Mouse (Mus musculus) inflammation-experienced regulatory T-cells, adult 6 months (primary cell): ENCODE measurements around the gene Hoxd4. TPM values are rescaled to one million over a fixed set of nuclear protein-coding genes. Genes with fewer than 3 reads are reported as not detected.

Experiments used
- ATAC-seq: one replicate; pipeline ENCODE4 v1.8.0; 2017
- polyA plus RNA-seq, 3 experiments: library from polyadenylated mRNA; unstranded; fragments of 100-300 nt; shearing (Covaris generic); gene quantifications; one replicate each; pipeline ENCODE4 v1.2.1; 2017

Hoxd4 gene
- polyA plus RNA-seq, 3 experiments from 2014 or later = not detected

DNA sequence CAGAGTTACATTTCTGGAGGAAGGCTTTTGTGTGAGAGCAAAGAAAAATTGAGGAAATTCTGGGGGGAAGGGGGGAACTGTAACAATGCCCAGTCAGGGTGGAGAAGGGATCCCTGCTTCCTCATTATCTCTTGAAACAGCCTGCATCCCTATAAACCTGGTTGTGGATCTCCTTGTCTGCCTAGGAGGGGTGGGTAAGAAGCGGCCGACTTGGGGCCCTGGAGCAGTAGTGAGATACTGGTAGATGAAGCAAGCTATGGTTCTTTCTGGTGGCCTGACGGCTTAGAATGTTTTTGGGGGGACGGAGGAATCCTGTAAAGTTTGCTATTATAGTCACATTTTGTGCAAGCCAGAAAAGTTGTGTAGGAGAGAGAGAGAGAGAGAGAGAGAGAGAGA is 18.3 kb upstream of the Hoxd4 start:
- ATAC-seq = no peak

DNA sequence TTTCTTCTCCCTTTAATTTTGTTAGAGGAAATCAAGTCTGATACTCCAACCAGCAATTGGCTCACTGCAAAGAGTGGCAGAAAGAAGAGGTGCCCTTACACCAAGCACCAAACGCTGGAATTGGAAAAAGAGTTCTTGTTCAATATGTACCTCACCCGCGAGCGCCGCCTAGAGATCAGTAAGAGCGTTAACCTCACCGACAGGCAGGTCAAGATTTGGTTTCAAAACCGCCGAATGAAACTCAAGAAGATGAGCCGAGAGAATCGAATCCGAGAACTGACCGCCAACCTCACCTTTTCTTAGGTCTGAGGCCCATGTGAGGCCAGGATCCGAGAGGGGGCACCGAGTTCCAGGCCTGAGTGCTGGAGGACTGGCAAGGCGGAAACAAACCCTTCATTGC is 17.7 kb upstream of the Hoxd4 start:
- no peak for ATAC-seq

DNA sequence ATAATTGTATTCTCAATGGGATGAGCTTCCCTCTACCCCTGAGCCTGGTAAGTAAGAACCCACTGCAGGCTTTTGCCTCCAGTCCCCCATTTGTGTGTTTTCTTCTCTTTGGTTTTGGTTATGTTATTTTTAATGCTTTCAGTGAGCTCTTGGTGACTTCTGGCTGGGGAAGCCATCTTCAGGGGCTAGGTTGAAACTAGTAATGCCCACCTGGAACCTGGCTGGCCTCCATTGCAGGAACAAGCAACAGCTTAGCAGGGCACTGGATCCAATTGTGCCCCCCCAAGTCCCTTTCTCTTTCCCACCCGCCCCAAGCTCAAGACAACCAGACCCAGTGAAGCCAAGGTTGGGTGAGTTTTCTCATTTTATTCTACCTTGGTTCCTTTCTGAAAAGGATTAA is 16.3 kb upstream of the Hoxd4 start:
- no peak for ATAC-seq

DNA sequence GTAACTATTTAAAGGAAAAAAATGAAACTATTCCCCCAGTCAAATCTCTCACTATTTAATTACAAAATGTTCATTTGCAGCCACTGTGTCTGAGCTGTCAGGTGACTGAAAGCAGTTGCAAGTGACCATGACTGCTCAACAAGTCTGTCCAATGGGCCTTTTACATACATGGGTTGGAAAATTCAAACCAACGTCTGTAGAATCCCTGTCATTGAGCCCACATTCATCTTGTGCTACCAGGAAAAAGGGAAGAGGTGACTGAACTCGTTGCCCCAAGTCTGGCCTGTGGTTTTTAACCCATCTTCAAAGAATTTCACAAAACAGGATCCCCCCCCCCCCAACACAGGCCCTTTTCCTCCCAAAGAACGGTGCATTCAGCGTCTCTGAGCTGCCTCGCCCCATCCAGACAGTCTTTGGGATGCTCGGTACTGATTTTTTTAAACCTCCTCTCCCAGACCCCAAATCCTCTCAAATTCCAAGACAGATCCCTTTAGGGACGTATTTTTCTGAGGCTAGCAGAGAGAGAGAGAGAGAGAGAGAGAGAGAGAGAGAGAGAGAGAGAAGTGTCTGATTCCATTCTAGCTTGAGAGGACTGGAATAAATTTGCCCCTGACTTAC is 15.8 kb upstream of the Hoxd4 start:
- ATAC-seq = no peak

DNA sequence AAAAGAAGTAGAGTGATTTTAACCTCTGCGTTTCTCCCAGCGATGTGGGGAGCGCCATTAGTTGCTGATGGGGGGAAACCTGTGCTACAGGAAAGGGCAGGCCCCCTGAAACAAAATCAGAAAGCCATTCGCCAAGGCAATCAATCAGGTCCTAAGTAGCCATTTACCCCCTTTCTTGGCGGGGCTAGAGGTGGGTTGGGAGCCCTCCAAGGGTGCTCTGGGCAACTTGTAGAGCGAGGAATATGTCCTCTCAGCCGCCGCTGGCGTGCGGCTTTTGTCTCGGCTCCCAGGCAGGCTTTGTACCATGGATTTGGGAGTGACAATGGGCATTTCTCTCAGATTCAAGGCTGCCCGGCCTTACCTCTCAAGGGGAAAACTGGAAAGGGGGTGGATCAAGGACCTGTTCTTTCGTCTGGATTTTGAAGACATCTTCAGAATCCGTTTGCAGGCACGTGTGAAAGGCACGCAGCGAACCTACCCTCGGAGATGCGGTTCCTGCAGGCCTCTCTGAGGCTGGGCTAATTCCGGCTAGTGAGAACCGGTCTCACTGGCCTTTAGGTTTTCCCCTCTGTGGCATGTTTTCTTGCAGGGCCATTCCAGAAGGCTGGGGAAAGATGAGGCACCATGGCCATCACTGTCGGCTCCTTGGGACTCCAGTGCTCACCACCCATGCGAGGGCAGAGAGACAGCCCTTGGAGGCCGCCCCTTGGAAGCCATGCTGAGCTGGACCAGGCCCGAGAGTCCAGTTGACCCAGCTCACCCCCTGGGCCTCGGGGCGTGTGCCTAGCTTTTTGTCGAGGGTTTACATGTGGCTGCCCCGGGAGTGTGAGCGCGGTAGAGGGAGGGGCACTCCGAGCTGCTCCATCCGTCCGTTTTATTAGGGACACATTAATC is 15.0 kb upstream of the Hoxd4 start:
- no peak for ATAC-seq

DNA sequence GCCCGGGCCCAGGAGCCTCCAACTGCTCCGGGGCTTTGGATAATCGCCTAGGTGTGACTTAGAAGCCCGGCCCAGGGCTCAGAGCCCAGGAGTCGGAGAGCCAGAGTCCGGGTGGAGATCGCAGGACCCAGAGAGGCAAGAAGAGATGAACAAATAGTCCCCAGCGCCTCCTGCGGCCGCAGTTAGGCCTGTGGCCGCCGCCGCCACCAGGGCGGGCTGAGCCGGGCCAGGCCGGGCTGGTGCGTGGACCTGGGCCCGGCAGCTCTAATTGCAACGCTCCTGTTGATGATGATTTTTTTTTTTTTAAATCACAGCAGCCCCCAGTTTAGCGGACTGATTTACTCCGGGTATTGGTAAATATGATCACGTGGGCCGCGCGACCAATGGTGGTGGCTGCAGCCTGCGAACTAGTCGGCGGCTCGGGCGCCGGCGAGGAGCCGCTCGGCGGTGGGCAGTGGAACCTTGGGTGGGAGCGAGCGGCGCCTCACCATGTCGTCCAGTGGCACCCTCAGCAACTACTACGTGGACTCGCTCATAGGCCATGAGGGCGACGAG is 14.1 kb upstream of the Hoxd4 start, which contains the start of gene Hoxd9:
Gene Hoxd9 (plus strand): TSS at position 161 of the 555 bp plus-strand sequence.
- peak; percentile 46 for ATAC-seq

DNA sequence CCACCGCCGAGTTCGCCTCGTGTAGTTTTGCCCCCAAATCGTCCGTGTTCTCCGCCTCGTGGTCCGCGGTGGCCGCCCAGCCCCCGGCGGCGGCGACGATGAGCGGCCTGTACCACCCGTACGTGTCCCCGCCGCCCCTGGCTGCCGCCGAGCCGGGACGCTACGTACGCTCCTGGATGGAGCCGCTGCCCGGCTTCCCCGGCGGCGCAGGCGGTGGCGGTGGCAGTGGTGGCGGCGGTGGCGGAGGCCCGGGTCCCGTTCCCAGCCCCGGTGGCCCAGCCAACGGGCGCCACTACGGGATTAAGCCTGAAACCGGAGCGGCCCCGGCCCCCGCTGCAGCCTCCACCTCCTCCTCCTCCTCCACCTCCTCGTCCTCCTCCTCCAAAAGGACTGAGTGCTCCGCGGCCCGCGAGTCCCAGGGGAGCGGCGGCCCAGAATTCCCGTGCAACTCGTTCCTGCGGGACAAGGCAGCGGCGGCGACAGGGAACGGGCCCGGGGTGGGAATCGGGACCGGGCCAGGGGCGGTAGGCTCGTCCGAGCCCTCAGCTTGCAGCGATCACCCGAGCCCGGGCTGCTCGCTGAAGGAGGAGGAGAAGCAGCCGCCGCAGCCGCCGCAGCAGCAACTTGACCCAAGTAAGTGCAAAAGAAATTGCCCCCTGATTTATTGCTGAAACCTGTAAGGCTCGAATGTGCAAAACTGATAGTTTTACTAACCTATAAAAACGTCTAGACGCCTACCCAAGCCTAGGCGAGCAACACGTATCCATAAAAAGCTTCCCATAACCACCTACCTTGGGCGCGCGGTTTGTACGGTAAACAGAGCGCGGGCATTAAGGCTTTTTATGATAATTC is 13.3 kb upstream of the Hoxd4 start:
- ATAC-seq = no peak

DNA sequence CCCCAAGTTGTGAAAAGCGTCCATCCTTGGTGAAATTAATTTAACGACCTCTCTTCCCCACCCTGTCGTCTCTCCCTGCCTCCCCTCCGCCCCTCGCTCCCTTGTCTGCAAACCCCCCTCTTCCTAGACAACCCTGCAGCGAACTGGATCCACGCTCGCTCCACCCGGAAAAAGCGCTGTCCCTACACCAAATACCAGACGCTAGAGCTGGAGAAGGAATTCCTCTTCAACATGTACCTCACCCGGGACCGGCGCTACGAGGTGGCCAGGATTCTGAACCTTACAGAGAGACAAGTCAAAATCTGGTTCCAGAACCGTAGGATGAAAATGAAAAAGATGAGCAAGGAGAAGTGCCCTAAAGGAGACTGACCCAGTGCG is 12.7 kb upstream of the Hoxd4 start:
- ATAC-seq = no peak

DNA sequence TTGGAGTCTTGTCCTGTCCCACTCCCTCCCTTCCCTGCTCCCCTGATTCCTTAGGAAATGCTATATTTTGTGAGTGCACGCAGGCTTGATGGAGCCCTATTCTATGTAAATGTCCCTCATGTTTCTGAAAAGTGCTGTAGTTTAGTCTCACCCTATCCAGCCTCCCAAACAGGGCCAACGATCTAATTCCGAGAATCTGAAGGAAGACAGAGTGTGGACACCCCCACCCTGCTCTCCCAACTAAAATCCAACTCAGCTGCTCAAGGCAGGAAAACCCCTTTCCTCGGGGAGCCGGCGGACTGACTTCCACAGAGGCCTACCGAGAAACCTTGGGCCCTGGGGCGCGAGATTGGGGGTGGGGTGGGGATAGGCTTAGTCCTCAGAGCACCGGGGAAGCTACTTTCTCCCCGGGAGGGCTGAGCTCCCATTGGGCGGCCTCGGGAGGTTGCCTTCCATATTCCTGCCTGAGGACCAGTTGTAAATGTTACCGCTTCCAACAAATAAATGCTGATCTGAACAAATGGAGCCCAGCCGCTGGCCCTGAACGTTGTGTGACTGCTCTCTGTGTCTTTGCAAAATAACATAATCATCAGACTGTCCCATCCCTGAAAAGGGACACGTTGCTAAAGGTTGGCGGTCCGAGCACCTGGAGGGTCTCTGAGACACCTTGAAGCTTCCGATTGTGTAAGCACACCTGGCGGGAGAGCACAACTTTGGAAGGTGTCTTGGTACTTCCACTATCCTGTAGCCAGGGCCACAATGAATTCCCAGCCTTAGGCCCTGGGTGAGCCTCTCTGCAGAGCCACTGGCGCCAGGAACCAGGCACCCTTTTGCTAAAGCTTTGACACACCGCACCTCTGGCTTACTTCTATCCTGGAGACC is 11.8 kb upstream of the Hoxd4 start:
- no peak for ATAC-seq

DNA sequence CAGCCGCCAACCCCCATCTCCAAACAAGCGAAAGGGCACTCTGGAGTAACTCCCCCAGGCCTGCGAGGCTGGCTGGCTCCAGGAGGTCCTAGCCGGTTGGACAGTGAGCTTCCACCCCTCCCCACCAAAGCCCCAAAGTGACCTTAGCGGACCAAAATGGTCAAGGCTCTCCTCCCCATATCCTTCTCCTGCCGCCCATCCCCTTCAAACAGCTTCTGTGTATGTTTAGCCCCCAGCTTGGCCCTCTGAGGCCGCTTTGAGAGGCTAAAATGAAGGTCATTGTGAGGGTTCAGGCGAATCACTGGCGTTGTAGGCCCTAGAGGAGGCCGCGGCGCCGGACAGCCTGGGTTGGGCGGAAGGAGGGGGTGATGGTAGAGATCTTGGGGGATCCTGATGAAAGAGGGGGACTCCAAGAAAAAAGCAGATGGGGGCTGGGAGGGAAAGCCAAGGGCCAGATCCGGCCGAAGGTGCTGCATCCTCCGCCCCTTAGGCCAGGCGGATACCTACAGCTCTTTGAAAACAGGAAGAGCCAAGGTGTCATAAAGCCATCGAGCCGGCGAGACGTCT is 11.1 kb upstream of the Hoxd4 start:
- no peak for ATAC-seq

DNA sequence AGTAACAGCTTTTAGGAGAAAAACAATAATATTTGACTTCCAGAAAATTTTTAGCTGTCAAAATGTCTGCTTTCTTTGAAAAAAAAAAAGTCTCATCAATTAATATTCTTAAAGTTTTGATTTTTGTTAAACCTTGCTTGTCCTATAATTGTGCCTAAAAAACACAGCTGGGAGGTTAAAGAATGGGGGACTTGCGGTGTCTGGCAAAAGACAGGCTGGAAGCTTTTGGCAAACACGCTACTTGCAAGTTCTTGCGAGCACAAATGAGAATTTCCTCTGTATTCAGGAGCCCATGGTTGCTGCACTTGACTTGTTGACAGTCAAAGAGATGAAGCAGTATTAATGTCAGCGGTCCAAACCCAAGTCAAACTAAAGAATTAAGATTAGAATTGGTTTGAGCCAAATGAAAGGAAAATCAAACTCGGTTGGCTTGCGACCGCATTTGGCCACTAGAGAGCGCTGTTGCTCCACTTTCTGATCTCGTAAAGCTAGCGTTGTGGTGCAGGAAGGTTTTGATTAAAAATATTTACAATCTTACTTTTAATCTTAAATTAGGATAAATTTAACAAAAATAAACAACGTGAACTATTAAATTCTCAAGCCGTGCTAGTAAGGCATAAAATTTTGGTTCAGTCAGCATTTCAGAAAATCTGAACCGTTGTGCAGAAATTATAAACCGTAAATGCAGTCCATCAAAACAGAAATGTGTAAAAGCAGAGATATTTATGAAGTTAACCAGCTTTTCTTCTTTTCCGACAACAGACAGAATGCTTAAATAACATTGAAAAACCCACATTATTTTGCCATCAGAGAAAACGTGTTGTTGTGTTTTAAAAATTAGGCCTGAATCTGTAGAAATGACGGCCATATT is 9.5 kb upstream of the Hoxd4 start:
- peak; percentile 44 for ATAC-seq

DNA sequence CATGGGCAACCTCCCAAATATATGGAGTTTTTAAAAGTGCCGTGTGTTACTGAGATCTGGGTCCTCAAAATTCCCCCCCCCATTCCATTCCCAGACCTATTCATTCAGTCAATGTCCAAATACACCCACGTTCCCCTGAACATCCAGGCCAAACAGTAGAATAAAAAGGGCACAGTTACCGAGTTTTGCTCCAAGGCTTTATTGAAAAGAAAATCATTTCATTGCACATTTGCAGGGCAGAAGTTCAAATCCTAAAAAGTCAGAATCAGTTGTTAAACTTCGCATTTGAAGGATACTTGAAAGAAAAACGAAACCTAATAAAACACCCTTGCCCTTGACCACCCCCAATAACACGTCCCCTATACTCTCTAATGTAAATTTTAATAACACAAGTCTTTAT is 8.9 kb upstream of the Hoxd4 start:
- ATAC-seq = no peak

DNA sequence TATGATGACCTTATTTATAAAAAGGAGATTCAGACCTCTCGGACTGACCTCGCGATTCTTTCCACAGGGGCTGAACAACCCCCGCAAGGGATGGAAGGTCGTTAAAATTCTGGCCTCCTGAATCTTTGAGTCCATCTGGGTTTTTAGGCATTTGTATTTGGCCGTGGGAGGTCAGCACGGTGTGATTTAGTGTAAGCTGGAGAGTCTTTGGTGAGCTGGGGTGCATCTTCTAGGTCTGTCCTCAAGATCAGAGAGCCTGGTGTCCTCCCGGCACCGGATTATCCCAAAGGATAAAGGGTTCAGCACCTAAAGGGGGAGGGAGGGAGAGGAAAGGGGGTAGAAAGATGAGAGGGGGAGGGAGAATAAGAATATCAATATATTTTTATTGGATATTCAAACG is 8.4 kb upstream of the Hoxd4 start:
- ATAC-seq = no peak

DNA sequence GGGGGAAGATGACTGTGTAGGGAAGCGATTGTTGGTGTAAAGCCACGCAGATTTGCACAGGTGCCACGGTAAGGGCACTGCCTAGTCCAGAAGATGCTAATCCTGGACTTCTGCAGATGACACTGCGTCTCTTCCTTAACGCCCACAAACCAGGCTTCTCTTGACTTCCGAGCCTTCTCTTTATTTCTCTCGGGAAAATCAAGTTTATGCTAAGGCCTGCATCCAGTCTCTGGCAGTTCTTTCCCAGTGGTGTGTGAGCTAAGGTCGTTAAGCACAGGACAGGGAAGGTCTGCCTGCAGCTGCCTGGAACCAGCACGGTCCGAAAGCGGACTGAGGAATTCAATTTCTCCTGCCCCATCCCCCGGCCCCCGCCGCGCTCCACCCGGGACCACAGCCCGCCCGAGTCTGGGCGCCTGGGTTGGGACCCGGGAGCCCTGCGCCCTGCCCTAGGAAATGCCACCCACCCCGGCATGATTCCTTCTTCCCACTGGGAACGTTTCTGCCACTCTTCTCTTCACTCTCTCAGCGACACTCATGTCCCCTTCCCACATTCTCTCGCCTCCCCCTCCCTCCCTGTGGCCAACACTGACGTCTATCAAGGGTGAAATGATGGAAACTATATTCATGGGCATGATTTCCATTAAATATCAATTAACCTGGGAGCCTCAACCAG is 7.9 kb upstream of the Hoxd4 start:
- ATAC-seq = no peak

DNA sequence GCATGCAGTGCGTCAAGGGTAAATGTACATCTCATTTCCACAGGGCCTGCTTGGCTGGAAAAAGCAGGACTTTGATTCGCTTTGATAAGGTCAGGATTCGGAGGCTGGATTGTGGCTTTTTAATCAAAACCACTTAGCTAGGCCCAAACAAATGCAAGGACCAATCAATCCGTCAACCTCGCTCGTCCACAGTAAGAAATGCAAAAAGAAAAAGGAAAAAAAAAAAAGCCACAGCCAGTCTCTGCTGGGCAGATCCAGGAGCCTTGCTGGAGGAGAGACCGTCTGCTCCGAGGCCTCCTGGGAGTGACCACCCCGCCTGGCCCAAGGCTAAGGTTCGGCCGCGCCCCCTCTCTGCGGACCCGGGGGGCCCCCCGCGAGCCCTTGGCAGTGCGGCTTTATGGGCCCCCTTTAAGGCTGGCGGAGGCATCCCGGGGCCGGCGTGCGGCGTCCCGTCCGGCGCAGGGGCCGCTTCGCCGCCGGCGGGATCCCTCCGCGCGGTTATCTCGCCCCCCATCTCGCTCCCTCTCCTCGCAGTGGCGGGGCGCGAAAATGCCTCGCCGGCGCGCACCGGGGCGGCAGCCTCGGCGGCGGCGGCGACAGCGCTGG is 7.2 kb upstream of the Hoxd4 start, which contains the start of gene Hoxd8:
Gene Hoxd8 (plus strand): TSS at position 223 of the 606 bp plus-strand sequence.
- no peak for ATAC-seq

DNA sequence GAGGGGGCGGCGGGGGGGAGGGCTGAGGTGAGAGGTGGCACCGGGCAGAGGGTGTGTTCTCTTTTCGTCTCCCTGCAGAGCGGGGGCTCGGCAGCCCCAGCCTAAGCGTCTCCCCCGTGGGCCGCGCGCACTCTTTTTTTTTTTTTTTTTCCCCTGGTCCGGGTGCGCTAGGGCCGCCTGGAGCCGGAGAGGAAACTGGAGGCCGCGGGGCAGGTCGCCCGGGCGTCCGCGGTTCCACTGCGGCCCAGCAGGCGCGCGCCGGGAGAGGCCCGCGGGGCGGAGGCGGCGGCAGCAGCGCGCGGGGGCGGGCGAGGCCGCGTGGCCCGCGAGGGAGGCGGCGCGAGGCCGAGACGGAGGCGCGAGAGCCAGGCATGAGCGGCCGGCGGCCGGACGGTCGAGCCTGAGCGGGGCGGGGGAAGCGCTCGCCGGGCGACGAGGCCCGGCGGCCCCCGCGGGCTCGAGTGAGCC is 6.7 kb upstream of the Hoxd4 start:
- peak; percentile 16 for ATAC-seq

DNA sequence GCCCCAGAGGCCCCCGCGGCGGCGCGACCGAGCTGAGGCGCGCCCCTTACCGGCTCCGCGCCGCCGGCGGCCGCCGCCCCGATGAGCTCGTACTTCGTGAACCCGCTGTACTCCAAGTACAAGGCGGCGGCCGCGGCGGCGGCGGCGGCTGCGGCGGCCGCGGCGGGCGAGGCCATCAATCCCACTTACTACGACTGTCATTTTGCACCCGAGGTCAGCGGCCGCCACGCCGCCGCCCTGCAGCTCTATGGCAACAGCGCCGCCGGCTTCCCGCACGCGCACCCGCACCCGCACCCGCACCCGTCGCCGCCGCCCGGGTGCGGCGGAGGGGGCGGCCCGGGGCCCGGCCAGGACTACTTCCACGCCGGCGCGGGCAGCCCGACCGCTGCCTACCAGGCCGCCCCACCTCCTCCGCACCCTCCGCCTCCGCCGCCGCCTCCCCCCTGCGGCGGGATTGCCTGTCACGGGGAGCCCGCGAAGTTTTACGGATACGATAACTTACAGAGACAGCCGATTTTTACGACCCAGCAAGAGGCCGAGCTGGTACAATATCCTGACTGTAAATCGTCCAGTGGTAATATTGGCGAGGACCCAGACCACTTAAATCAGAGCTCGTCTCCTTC is 6.2 kb upstream of the Hoxd4 start:
- ATAC-seq = peak; percentile 33

DNA sequence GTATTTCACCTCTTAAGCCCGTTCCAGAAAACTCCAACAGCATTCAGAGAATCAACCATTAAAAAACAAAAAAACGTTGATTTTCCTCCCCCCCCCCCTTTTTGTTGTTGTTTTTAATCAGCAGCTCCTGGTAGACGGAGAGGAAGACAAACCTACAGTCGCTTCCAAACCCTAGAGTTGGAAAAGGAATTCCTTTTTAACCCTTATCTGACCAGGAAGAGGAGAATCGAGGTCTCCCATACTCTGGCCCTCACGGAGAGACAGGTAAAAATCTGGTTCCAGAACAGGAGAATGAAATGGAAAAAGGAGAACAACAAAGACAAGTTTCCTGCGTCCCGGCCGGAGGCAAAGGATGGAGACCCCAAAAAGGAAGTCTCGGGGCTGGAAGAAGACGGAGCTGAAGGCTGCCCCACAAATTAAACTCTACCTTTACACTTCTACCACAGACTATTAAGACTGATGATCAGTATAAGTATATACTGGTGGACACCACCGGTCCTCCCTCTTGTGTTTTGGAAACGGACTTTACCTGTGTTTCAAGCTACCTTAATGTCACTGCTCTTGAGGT is 5.3 kb upstream of the Hoxd4 start:
- no peak for ATAC-seq
